Mouse (Mus musculus): ENCODE results near the gene Olfr631. TPM values are rescaled to one million over a fixed set of nuclear protein-coding genes. Genes with fewer than 3 reads are reported as not detected.

The Olfr631 gene
- total and polyA plus RNA-seq, 3 experiments = not detected

GRCm38 (mm10) chr7:103971782-103972181 is 43.2 kb downstream of the Olfr631 start:
- DNase-seq = no peak
- H3K79me2 ChIP-seq (replicated peaks; ENCODE audit: control insufficient read depth, insufficient read depth, low read length) = no peaks in the 10 kb centered on the region
- TF ChIP-seq CTCF (IDR thresholded peaks at IDR 0.05) = no peak
- no peaks in the 10 kb centered on the region for H3K27me3 ChIP-seq (ENCODE audit: control insufficient read depth, insufficient read depth, low read length)
- H3K36me3 ChIP-seq (ENCODE audit: control insufficient read depth, insufficient read depth, low read length) = no peaks in the 10 kb centered on the region
- H3K27ac ChIP-seq = no peak overlapping the region
- WGBS = 20% methylated on average over 1 of the region's 1 CpGs
- intact Hi-C loops (cut with DNase I) = no loop called here
- no peak overlapping the region for H3K4me3 ChIP-seq
- no peak overlapping the region for H3K9ac ChIP-seq (ENCODE audit: low read depth, low read length)
- H3K4me1 ChIP-seq (ENCODE audit: control insufficient read depth, insufficient read depth, low read length) = no peaks in the 10 kb centered on the region

Other genes starting within 250 kb of the Olfr631 start
Only the 30 nearest of the 33 such genes appear.
- not detected for gene Olfr243, start 214.2 kb upstream of the Olfr631 start, total RNA-seq (2021)
- gene Olfr243, start 214.2 kb upstream of the Olfr631 start, polyA plus RNA-seq (2012; rRNA removed) = not detected in 2 replicates
- not detected for gene Olfr628, start 198.5 kb upstream of the Olfr631 start, total RNA-seq (2021)
- not detected in 2 replicates for gene Olfr628, start 198.5 kb upstream of the Olfr631 start, polyA plus RNA-seq (2012; rRNA removed)
- gene Olfr629, start 183.9 kb upstream of the Olfr631 start, total RNA-seq (2021) = not detected
- gene Olfr629, start 183.9 kb upstream of the Olfr631 start, polyA plus RNA-seq (2012; rRNA removed) = not detected in 2 replicates
- not detected for gene Olfr630, start 171.5 kb upstream of the Olfr631 start, total RNA-seq (2021)
- not detected in 2 replicates for gene Olfr630, start 171.5 kb upstream of the Olfr631 start, polyA plus RNA-seq (2012; rRNA removed)
- gene Olfr69, start 157.2 kb upstream of the Olfr631 start, total RNA-seq (2021) = not detected
- gene Olfr69, start 157.2 kb upstream of the Olfr631 start, polyA plus RNA-seq (2012; rRNA removed) = not detected in 2 replicates
- gene Olfr68, start 149.1 kb upstream of the Olfr631 start, total RNA-seq (2021) = not detected
- gene Olfr68, start 149.1 kb upstream of the Olfr631 start, polyA plus RNA-seq (2012; rRNA removed) = not detected in 2 replicates
- gene Olfr67, start 137.0 kb upstream of the Olfr631 start, total RNA-seq (2021) = not detected
- gene Olfr67, start 137.0 kb upstream of the Olfr631 start, polyA plus RNA-seq (2012; rRNA removed) = not detected in 2 replicates
- 1,000 to 10,000 TPM in 1 of 2 experiments, 100 to 1,000 TPM in 1; 558 to 4,688 TPM for gene Hbb-bt, start 114.8 kb upstream of the Olfr631 start, total RNA-seq (2021)
- gene Hbb-bt, start 114.8 kb upstream of the Olfr631 start, polyA plus RNA-seq (2012; rRNA removed) = 954 and 7,998 TPM in 2 replicates
- gene Hbb-bs, start 100.7 kb upstream of the Olfr631 start, total RNA-seq (2021) = over 10,000 TPM in 1 of 2 experiments, 1,000 to 10,000 TPM in 1; 5,780 to 41,164 TPM
- 10,215 and 68,774 TPM in 2 replicates for gene Hbb-bs, start 100.7 kb upstream of the Olfr631 start, polyA plus RNA-seq (2012; rRNA removed)
- not detected for gene Hbb-bh2, start 88.3 kb upstream of the Olfr631 start, total RNA-seq (2021)
- not detected in 2 replicates for gene Hbb-bh2, start 88.3 kb upstream of the Olfr631 start, polyA plus RNA-seq (2012; rRNA removed)
- not detected for gene Hbb-bh1, start 85.7 kb upstream of the Olfr631 start, total RNA-seq (2021)
- not detected in 2 replicates for gene Hbb-bh1, start 85.7 kb upstream of the Olfr631 start, polyA plus RNA-seq (2012; rRNA removed)
- gene Hbb-y, start 75.6 kb upstream of the Olfr631 start, total RNA-seq (2021) = not detected
- gene Hbb-y, start 75.6 kb upstream of the Olfr631 start, polyA plus RNA-seq (2012; rRNA removed) = not detected in 2 replicates
- not detected for gene Olfr66, start 42.6 kb upstream of the Olfr631 start, total RNA-seq (2021)
- gene Olfr66, start 42.6 kb upstream of the Olfr631 start, polyA plus RNA-seq (2012; rRNA removed) = not detected in 2 replicates
- gene Olfr64, start 34.3 kb upstream of the Olfr631 start, total RNA-seq (2021) = not detected
- gene Olfr64, start 34.3 kb upstream of the Olfr631 start, polyA plus RNA-seq (2012; rRNA removed) = not detected in 2 replicates
- gene Olfr65, start 25.3 kb upstream of the Olfr631 start, total RNA-seq (2021) = not detected
- not detected in 2 replicates for gene Olfr65, start 25.3 kb upstream of the Olfr631 start, polyA plus RNA-seq (2012; rRNA removed)
- not detected for gene Olfr632, start 5.5 kb downstream of the Olfr631 start, total RNA-seq (2021)
- not detected in 2 replicates for gene Olfr632, start 5.5 kb downstream of the Olfr631 start, polyA plus RNA-seq (2012; rRNA removed)
- not detected for gene Olfr633, start 15.6 kb downstream of the Olfr631 start, total RNA-seq (2021)
- not detected in 2 replicates for gene Olfr633, start 15.6 kb downstream of the Olfr631 start, polyA plus RNA-seq (2012; rRNA removed)
- not detected for gene Olfr635, start 42.3 kb downstream of the Olfr631 start, total RNA-seq (2021)
- gene Olfr635, start 42.3 kb downstream of the Olfr631 start, polyA plus RNA-seq (2012; rRNA removed) = not detected in 2 replicates
- gene Olfr638, start 69.9 kb downstream of the Olfr631 start, total RNA-seq (2021) = not detected
- not detected in 2 replicates for gene Olfr638, start 69.9 kb downstream of the Olfr631 start, polyA plus RNA-seq (2012; rRNA removed)
- under 1 TPM in 1 of 2 experiments, not detected in 1; 0.02 TPM for gene Olfr639, start 88.5 kb downstream of the Olfr631 start, total RNA-seq (2021)
- not detected in 2 replicates for gene Olfr639, start 88.5 kb downstream of the Olfr631 start, polyA plus RNA-seq (2012; rRNA removed)
- not detected for gene Olfr640, start 96.7 kb downstream of the Olfr631 start, total RNA-seq (2021)
- gene Olfr640, start 96.7 kb downstream of the Olfr631 start, polyA plus RNA-seq (2012; rRNA removed) = not detected in 2 replicates
- not detected for gene Olfr641, start 106.6 kb downstream of the Olfr631 start, total RNA-seq (2021)
- not detected in 2 replicates for gene Olfr641, start 106.6 kb downstream of the Olfr631 start, polyA plus RNA-seq (2012; rRNA removed)
- gene Olfr642, start 123.8 kb downstream of the Olfr631 start, total RNA-seq (2021) = not detected
- gene Olfr642, start 123.8 kb downstream of the Olfr631 start, polyA plus RNA-seq (2012; rRNA removed) = not detected in 2 replicates
- gene 4930516K23Rik, start 132.6 kb downstream of the Olfr631 start, total RNA-seq (2021) = not detected
- gene 4930516K23Rik, start 132.6 kb downstream of the Olfr631 start, polyA plus RNA-seq (2012; rRNA removed) = not detected in 2 replicates
- not detected for gene Olfr644, start 143.0 kb downstream of the Olfr631 start, total RNA-seq (2021)
- not detected in 2 replicates for gene Olfr644, start 143.0 kb downstream of the Olfr631 start, polyA plus RNA-seq (2012; rRNA removed)
- gene Olfr645, start 156.6 kb downstream of the Olfr631 start, total RNA-seq (2021) = not detected
- gene Olfr645, start 156.6 kb downstream of the Olfr631 start, polyA plus RNA-seq (2012; rRNA removed) = not detected in 2 replicates
- under 1 TPM in 1 of 2 experiments, not detected in 1; 0.08 TPM for gene Olfr646, start 176.0 kb downstream of the Olfr631 start, total RNA-seq (2021)
- not detected in 2 replicates for gene Olfr646, start 176.0 kb downstream of the Olfr631 start, polyA plus RNA-seq (2012; rRNA removed)
- not detected for gene Ubqln5, start 201.0 kb downstream of the Olfr631 start, total RNA-seq (2021)
- gene Ubqln5, start 201.0 kb downstream of the Olfr631 start, polyA plus RNA-seq (2012; rRNA removed) = 0.06 TPM in 1 of 2 replicates, not detected in the other
- gene Olfr643, start 208.6 kb downstream of the Olfr631 start, total RNA-seq (2021) = not detected
- not detected in 2 replicates for gene Olfr643, start 208.6 kb downstream of the Olfr631 start, polyA plus RNA-seq (2012; rRNA removed)
- not detected for gene Ubqln3, start 214.5 kb downstream of the Olfr631 start, total RNA-seq (2021)
- gene Ubqln3, start 214.5 kb downstream of the Olfr631 start, polyA plus RNA-seq (2012; rRNA removed) = 0.18 TPM in 2 replicates